Mouse (Mus musculus) G1E (cell line): ENCODE results near the gene Aff3. TPM values are rescaled to one million over a fixed set of nuclear protein-coding genes. Genes with fewer than 3 reads are reported as not detected.

Source experiments
- ATAC-seq: 2 replicates; pipeline ENCODE4 v1.8.0; 2016; ENCODE audit warnings: mild to moderate bottlenecking; ENCODE audit not compliant: insufficient number of reproducible peaks, poor library complexity, low FRiP score, severe bottlenecking; ENCODE audit errors: extremely low read depth
- DNase-seq: peaks from one replicate; pipeline ENCODE4 v3.0.0; 2012; ENCODE audit warnings: low spot score
- H3K27me3 ChIP-seq: 2 replicates; pipeline ENCODE4 v1.6.1; 2012; ENCODE audit warnings: mild to moderate bottlenecking, low read length, inconsistent platforms; ENCODE audit not compliant: insufficient read depth
- H3K36me3 ChIP-seq: replicated peaks from 2 replicates; pipeline ENCODE3; 2012; ENCODE audit warnings: mild to moderate bottlenecking, inconsistent platforms
- H3K4me1 ChIP-seq: 2 replicates; pipeline ENCODE4 v1.6.1; 2012; ENCODE audit warnings: low read depth, low read length, inconsistent platforms, mixed read lengths; ENCODE audit not compliant: insufficient read depth
- H3K4me3 ChIP-seq: 2 replicates; pipeline ENCODE4 v1.5.1; 2012; ENCODE audit warnings: low read depth, mild to moderate bottlenecking, inconsistent platforms, low read length, moderate library complexity, mixed read lengths
- H3K9me3 ChIP-seq: replicated peaks from 2 replicates; pipeline ENCODE4 v1.6.1; 2012; ENCODE audit warnings: inconsistent platforms
- CTCF ChIP-seq: IDR thresholded peaks from 2 replicates; pipeline ENCODE4 v1.5.1; 2012; ENCODE audit warnings: low read depth, low read length, inconsistent platforms, mixed read lengths
- GATA1 ChIP-seq: IDR thresholded peaks from 2 replicates; pipeline ENCODE4 v1.6.1; 2012; ENCODE audit warnings: borderline replicate concordance, low read length, inconsistent platforms, mixed read lengths
- GATA2 ChIP-seq: IDR thresholded peaks from 2 replicates; pipeline ENCODE4 v1.6.1; 2012; ENCODE audit warnings: low read depth, low read length, inconsistent platforms, borderline replicate concordance
- POLR2AphosphoS5 ChIP-seq: IDR thresholded peaks from 2 replicates; pipeline ENCODE4 v1.6.1; 2012; ENCODE audit warnings: low read depth, low read length, inconsistent platforms; ENCODE audit not compliant: insufficient replicate concordance
- TAL1 ChIP-seq: conservative IDR thresholded peaks from 2 replicates; pipeline ENCODE4 v1.6.1; 2012; ENCODE audit warnings: low read depth, low read length, inconsistent platforms, mixed read lengths
- polyA plus RNA-seq: library from polyadenylated mRNA; stranded (reverse); fragments of >175 nt; gene quantifications from 2 replicates; pipeline ENCODE4 v1.2.3, GENCODE M21; 2012
- total RNA-seq, 2 experiments: library from RNA; stranded (forward) in 1 of 2; stranded (reverse) in 1 of 2; fragments of 200-1000 nt in 1 of 2; fragments of >200 nt in 1 of 2; fragmentation: Nextera tagmentation in 1 of 2; gene quantifications; 2 replicates each; pipeline ENCODE4 v1.2.3; 2014 to 2017

Gene Aff3
- total and polyA plus RNA-seq, 3 experiments, result 2.3 to 6.9 (median 6.3) TPM

DNA sequence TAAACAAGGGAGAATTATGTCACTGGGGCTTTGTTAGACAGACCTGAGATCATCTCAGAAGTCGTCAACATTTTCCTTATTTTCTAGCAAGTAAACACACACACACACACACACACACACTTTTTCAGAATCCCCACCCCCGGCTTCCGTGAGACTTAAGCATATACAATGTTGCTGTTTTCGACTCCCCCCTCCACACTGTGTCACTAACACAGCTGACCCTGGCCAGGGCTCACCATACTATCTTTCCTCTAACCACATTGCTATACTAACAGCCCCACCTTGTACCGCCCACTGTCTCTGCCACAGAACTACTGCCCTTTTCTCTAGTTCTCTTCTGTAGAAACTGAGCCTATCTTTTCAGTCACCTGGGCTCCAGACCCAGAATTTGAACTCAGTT, 136.1 kb downstream of the Aff3 start:
- no peak overlapping the region for H3K4me3 ChIP-seq
- ATAC-seq, result no peak
- no peaks in the 10 kb centered on the region for H3K9me3 ChIP-seq
- TF ChIP-seq GATA2 (no peak), POLR2AphosphoS5 (no peak), TAL1 (no peak), CTCF (no peak), GATA1 (no peak)
- H3K36me3 ChIP-seq, result peaks cover 2% of the 10 kb centered on the region
- no peaks in the 10 kb centered on the region for H3K4me1 ChIP-seq
- H3K27me3 ChIP-seq, result peaks cover 3% of the 10 kb centered on the region
- no peak for DNase-seq

DNA sequence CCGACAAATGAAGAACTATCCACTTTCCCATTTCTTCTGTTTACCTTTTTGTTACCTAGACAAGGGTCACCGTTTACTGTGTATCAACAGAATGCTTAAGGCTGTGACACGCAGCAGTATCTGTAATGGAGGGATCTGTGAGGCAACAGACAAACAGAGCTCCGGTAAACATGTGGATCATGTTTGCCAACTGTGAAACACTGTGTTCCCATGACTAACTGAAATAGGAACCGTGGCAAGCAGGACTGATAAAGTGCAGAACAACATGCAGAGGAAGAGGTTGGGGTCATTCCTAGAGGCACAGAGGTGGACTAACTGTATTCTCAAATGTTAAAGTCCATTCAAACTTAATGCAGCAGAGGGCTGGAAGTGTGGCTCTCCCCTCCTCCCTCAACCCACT, 138.2 kb downstream of the Aff3 start:
- Histone ChIP-seq H3K4me1 (no peaks in the 10 kb centered on the region), H3K9me3 (no peaks in the 10 kb centered on the region), H3K4me3 (no peak overlapping the region), H3K36me3 (peaks cover 2% of the 10 kb centered on the region), H3K27me3 (peaks cover 3% of the 10 kb centered on the region)
- DNase-seq (no peak), ATAC-seq (no peak)
- no peak for TF ChIP-seq GATA2
- TF ChIP-seq CTCF, result no peak
- no peak for TF ChIP-seq POLR2AphosphoS5
- TF ChIP-seq GATA1, result no peak
- TF ChIP-seq TAL1, result no peak

GRCm38 (mm10) chr1:38521651-38522050, 143.1 kb downstream of the Aff3 start:
- H3K27me3 ChIP-seq, result no peaks in the 10 kb centered on the region; the same call in 1 of the 2 replicates
- H3K36me3 ChIP-seq, result peaks cover 2% of the 10 kb centered on the region
- DNase-seq, result no peak
- H3K9me3 ChIP-seq, result no peaks in the 10 kb centered on the region
- H3K4me3 ChIP-seq, result no peak overlapping the region
- no peak for ATAC-seq
- no peaks in the 10 kb centered on the region for H3K4me1 ChIP-seq
- TF ChIP-seq CTCF, result no peak

DNA sequence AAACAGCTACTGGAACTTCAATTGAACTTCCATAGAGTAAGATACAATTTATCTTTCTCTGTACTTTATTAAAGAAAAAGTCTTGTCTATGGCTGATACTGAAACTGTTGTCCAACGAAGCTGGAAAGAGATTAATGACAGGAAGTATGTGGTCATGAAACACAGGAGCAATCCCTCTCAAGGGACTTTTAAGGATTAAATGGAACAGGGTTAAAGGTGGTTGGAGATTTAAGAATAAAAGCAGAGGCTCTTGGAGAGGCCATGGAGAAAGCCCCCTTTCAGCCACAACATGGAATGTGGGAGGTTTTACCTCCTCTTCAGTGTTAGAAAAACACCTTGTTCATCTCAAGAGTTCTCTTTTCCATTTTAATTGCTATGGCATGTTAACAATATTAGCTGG, 148.5 kb downstream of the Aff3 start:
- ATAC-seq, result no peak
- H3K4me3 ChIP-seq, result no peak overlapping the region
- H3K36me3 ChIP-seq, result no peaks in the 10 kb centered on the region
- no peaks in the 10 kb centered on the region for H3K9me3 ChIP-seq
- TF ChIP-seq TAL1, result no peak
- no peaks in the 10 kb centered on the region for H3K27me3 ChIP-seq
- H3K4me1 ChIP-seq, result no peaks in the 10 kb centered on the region
- no peak for DNase-seq

DNA sequence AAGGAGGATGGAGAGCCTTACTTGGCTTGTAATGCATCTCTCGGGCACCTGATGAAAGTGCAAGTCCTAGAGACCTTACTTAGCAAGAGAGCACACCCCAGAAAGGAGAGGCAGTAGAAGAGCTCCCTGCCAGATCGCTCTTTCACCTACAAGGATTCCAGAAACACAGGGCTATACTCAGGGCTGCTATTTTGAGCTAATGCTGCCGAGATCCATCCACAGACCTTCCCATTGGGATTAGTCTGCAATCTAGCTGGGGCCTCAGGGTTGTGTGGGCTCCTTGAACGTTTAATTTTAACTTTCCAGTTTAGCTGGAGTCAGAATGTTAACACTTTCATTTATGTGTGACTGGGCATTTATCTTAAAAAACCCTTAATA, 150.1 kb downstream of the Aff3 start:
- TF ChIP-seq CTCF (no peak), GATA2 (no peak)
- Histone ChIP-seq H3K36me3 (no peaks in the 10 kb centered on the region), H3K4me3 (no peak overlapping the region), H3K27me3 (no peaks in the 10 kb centered on the region), H3K9me3 (no peaks in the 10 kb centered on the region), H3K4me1 (no peaks in the 10 kb centered on the region)
- ATAC-seq, result no peak
- no peak for DNase-seq

- Histone ChIP-seq H3K36me3 (no peaks in the 10 kb centered on the region), H3K4me1 (no peaks in the 10 kb centered on the region), H3K27me3 (no peaks in the 10 kb centered on the region), H3K4me3 (no peak overlapping the region), H3K9me3 (no peaks in the 10 kb centered on the region)
- ATAC-seq (no peak), DNase-seq (no peak)
- no peak for TF ChIP-seq GATA1
- no peak for TF ChIP-seq GATA2
Measured at GRCm38 (mm10) chr1:38513970-38514633, 150.7 kb downstream of the Aff3 start.

DNA sequence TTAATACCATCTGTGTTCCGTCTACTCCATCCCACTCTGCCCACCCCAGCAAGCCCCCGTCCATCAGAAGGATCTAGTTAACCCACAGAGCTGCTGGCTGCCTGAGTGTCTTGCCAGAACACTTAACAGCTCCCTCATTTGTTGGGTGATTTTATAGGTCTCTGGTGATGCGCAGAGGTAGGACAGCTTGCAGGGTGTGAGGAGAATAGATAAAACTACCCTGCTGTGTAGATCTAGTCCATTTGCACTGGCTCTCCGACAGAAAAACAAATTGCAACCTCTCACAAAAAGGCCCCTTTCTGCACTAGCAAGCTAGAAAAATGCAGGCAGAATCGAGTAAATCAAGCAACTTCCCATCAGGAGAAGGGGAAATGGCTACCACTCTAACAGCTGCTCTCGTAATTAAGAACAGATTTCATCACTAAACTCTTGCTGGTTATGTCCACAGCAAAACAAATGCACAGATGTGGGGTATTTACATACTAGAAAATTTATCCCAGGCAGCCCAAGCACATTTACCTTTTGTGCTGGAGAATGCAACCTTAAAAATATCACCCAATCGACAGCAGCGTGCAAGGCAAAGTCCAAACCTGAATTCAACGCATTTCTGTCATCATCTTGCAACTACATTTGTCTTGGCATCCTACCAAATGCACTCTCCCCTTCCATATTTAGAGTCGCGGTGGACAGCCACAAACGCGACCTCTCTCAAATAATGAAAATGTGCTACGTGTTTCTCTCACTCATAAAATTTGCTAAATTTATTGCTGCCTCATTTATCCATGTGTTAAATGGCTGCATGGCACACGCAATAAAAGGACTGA, 152.3 kb downstream of the Aff3 start:
- ATAC-seq, result no peak
- H3K36me3 ChIP-seq, result no peaks in the 10 kb centered on the region
- TF ChIP-seq POLR2AphosphoS5 (no peak), TAL1 (no peak), GATA2 (no peak), CTCF (no peak), GATA1 (no peak)

More for the DNA sequence above, 152.3 kb downstream of the Aff3 start:
- Histone ChIP-seq H3K9me3 (no peaks in the 10 kb centered on the region), H3K4me3 (no peak overlapping the region), H3K27me3 (no peaks in the 10 kb centered on the region), H3K4me1 (no peaks in the 10 kb centered on the region)
- no peak for DNase-seq
